Mouse (Mus musculus) limb, embryonic 14.5 days (tissue): ENCODE results near the gene Vsig4. TPM values are rescaled to one million over a fixed set of nuclear protein-coding genes. Genes with fewer than 3 reads are reported as not detected.

Source experiments
- microRNA counts: library from miRNA; unstranded; fragments of <30 nt; microRNA quantifications from one replicate; lab custom pipeline; 2016
- microRNA-seq: library from miRNA; unstranded; fragments of <30 nt; microRNA quantifications from one replicate; pipeline ENCODE4, GENCODE M21; 2016
- polyA plus RNA-seq, 2 experiments: library from polyadenylated mRNA; depleted of rRNA in 1 of 2; stranded (reverse) in 1 of 2; unstranded in 1 of 2; fragments of >200 nt; fragmentation: Nextera tagmentation in 1 of 2; extraction: Ambion mirVana in 1 of 2; gene quantifications; 2 replicates each; pipeline versions ENCODE4 v1.2.1 to v1.2.3; 2012 to 2014

Vsig4 gene
- polyA plus RNA-seq, 2 experiments, result 0.04 TPM; not detected in 1

MicroRNAs within 50 kb of the gene (microRNA counts, 519-probe panel; counts per million panel counts)
- 3,268 counts per million, percentile 63 among the panel's probes with 10 or more counts for microRNA mmu-miR-223 (lab: Ali Mortazavi, UCI)

Small RNA genes lying within 50 kb of the gene (microRNA-seq; reads per million reads assigned to microRNA genes)
- gene Mir223, result 365 reads per million, percentile 60 among the genes with 10 or more reads in this experiment

Other genes starting within 250 kb of the Vsig4 start
- gene Msn, start 197.4 kb downstream of the Vsig4 start, polyA plus RNA-seq (2012; rRNA removed), result 87.6 and 93.3 TPM in 2 replicates
- 104 and 107 TPM in 2 replicates for gene Msn, start 197.4 kb downstream of the Vsig4 start, polyA plus RNA-seq (2014; fragmentation: Nextera tagmentation; extraction: Ambion mirVana)
- gene Heph, start 161.9 kb upstream of the Vsig4 start, polyA plus RNA-seq (2012; rRNA removed), result 15.0 and 15.1 TPM in 2 replicates
- 22.2 and 23.5 TPM in 2 replicates for gene Heph, start 161.9 kb upstream of the Vsig4 start, polyA plus RNA-seq (2014; fragmentation: Nextera tagmentation; extraction: Ambion mirVana)
- 0.06 TPM in 2 replicates for gene Hsf3, start 162.9 kb upstream of the Vsig4 start, polyA plus RNA-seq (2012; rRNA removed)
- 0.14 TPM in 1 of 2 replicates, not detected in the other for gene Hsf3, start 162.9 kb upstream of the Vsig4 start, polyA plus RNA-seq (2014; fragmentation: Nextera tagmentation; extraction: Ambion mirVana)